ENCODE assay signal across 12 mouse cellular contexts in genomic region chr6:88769723-88770122, GRCm38 (mm10). TPM values are rescaled to one million over a fixed set of nuclear protein-coding genes. Genes with fewer than 3 reads are reported as not detected.
DNase-seq lines count a peak whose midpoint lies in the region; ATAC-seq and TF ChIP-seq lines count a peak whose summit lies in the region.
"Had no signal": no experiment of that assay in that cellular context is flagged by ENCODE, and none has a peak within 500 bp of the region (broad histone marks: within the 10 kb centered on the region; RNA-seq: fewer than 3 reads in every experiment).

No protein-coding gene starts in this region.

- 34% methylated on average over 6 of the region's 6 CpGs for WGBS in cerebellum, adult 2 months

- ATAC-seq in cerebellum, adult (ENCODE audit: insufficient number of reproducible peaks, low FRiP score, low TSS enrichment) = no peak
- ATAC-seq in activated CD4-positive, CD25-positive, alpha-beta regulatory T cell, adult 4 months = peak; percentile 93
- ATAC-seq: hindbrain, embryonic 16.5 days had no signal

- H3K27ac ChIP-seq in cerebellum, adult 2 months (ENCODE audit: insufficient read depth, low read length) = peak overlapping the region; percentile 52; the same call in 1 of the 2 replicates
- H3K27ac ChIP-seq: embryonic facial prominence, embryonic 15.5 days had no signal

- no peak for TF ChIP-seq POLR2A in cerebellum, adult 2 months (IDR thresholded peaks at IDR 0.05; ENCODE audit: borderline replicate concordance, insufficient read depth, low read length)

- no peak overlapping the region for H3K4me3 ChIP-seq in cerebellum, adult 2 months (replicated peaks; ENCODE audit: insufficient read depth, low read depth, low read length)
- H3K4me3 ChIP-seq: embryonic facial prominence, embryonic 15.5 days had no signal

- H3K27me3 ChIP-seq in cerebellum, adult 2 months (ENCODE audit: control insufficient read depth, insufficient read depth, low read length) = no peaks in the 10 kb centered on the region
- H3K27me3 ChIP-seq: embryonic facial prominence, embryonic 15.5 days had no signal

- peak in 1 of 2 experiments; percentile 59 for DNase-seq in cerebellum, adult 2 months
- peak; percentile 24 for DNase-seq in 3T3-L1 (ENCODE audit: low read depth, low spot score)
- peak; percentile 56 to 64 for DNase-seq in natural killer cell, adult 2 months (ENCODE audit: low spot score in 2 of 2)
- no peak for DNase-seq in urinary bladder, postnatal 10 days (ENCODE audit: low spot score)
- no peak for DNase-seq in cerebellum, adult 9-11 months
- no peak for DNase-seq in neural tube, embryonic 10.5 days (ENCODE audit: extremely low spot score, low spot score)
- DNase-seq: adrenal gland, adult 2 months; lung, postnatal 4 days had no signal

- H3K4me1 ChIP-seq in cerebellum, adult 2 months (ENCODE audit: control insufficient read depth, insufficient read depth, low read length) = peaks cover 27% of the 10 kb centered on the region

- TF ChIP-seq CTCF in cerebellum, adult 2 months (IDR thresholded peaks at IDR 0.05; ENCODE audit: borderline replicate concordance, insufficient read depth, low read depth, low read length) = no peak

RNA-seq across cellular contexts. Expression of gene Mgll, which starts 45.5 kb away (rescaled TPM):
- 63.4 and 69.2 TPM in 2 replicates for polyA plus RNA-seq in cerebellum, adult 2 months (2012; rRNA removed)
- polyA plus RNA-seq in activated CD4-positive, CD25-positive, alpha-beta regulatory T cell, adult 4 months (2017; shearing (Covaris generic)) = under 1 TPM; 0.53 to 0.75 TPM

Comparison
In these comparisons a context has a peak if more than half of its experiments do, and no peak if none do; other contexts are left out.
1. DNase-seq: peak in 3T3-L1 (single experiment) and natural killer cell, adult 2 months (2 of 2); none in urinary bladder, postnatal 10 days (single experiment), cerebellum, adult 9-11 months (single experiment) and neural tube, embryonic 10.5 days (single experiment).
2. RNA of gene Mgll, which starts 45.5 kb away (polyA plus RNA-seq): 63.4 to 69.2 TPM in cerebellum, adult 2 months; 0.53 to 0.75 TPM in activated CD4-positive, CD25-positive, alpha-beta regulatory T cell, adult 4 months; every median in the first group is over 10 times any median in the second.